Mouse (Mus musculus): ENCODE results near the gene Acoxl.

The Acoxl gene

DNA sequence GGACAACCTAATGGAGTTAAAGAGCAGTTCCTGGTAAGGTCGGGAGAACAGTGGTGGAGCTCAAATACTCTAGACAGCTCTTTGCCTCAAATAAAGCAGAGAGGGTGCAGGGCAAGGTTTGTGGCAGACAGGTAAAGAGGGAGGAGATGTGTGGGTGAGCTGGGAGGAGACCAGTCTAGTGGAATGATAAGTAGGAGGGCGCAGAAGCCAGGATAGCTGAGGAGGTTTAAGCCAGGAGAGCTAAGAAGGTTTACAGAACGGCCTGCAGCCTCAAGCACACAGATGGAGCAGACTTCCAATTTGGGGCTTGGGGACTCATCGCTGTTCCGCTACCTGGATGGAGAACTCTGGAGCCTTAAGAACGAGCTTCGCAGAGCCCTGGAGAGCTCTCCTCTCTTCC lies at the start of gene Acoxl:
Gene Acoxl, plus strand, starts transcription at position 301 of the 400 bp plus-strand sequence.
- no peak for DNase-seq (ENCODE audit: low spot score)

DNA sequence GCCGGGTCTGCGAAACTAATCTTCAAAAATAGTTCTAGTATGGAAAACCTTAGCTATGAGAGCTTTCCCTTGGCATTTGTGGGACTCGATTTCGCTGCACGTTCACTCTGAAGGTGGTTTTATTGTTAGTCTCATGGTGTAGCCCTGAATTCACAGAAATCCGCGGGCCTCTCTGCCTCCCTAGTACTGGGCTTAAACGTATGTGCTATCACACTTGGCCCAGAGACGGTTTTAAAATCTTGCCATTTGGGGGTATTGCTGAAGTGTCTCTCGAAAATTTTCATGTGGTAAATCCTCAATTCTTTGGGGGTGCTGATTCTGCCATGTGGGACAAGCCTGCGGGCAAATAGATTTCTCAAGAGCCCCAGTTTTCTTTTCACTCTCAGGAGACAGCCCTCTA lies 49.5 kb upstream of the Acoxl start:
- no peak for DNase-seq (ENCODE audit: low spot score)

DNA sequence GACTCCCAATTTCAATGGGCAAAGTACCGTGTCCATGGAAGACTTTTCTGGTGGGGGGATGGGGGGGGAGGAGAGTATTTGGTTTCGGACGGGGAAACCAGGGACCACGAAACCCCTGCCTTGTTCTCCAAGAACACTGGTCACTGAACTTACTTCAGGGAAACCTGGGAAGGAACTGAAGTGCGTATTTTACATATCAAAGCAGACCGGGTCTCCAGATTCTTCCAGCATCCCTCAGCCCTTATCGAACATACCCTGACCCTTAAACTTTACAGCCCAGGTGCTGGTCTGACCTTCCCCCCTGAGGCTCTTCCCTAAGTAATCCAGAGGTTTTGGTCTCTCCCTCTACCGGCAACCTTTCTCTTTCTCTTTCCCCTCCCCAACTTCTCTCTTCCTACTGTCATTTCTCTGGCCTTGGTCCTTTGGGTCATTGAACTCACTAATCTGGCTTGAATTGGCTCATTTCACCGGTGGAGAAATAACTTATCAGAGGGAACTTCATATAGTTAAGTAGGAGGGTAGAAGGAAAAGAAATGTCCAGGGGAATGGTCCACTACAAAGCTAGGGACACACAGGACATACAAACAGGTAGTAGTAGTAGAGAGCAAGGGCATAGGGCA lies 48.9 kb upstream of the Acoxl start:
- no peak for DNase-seq (ENCODE audit: low spot score)

DNA sequence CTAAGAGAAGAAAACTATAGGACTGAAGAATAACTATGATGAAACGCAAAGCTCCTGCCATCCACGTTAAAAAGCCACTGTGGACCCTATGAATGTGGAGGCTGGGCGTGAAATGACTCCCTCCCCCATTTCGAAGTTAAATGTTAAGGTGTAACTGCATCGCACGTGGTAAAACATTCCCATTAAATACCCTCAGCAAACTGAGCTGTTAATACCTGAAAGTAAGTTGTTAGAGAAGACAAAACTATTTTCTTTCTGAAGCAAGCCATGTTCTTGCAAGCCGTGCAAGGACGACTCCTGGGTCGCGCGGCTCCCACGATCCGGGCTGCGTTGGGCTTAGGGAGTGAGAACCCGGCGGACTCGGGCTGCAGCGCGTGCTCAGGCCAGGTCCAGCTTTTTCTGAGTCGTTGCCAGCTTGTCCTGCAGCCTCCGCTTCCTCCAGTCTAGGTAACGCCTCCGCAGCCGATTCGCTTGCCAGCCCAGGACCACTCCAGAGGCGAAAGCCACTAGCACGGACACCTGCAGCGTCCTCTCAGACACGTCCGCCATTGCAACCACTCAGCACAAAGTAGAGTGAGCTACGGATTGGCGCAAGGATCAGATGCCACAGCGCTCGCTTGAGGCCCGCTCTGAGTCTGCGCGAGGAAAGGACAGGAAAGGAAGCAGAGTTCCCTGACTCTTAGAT lies 46.6 kb upstream of the Acoxl start, which contains the start of gene Mtln:
Gene Mtln, minus strand, starts transcription at position 570 of the 685 bp plus-strand sequence.
- DNase-seq (ENCODE audit: low spot score), result peak; percentile 75

DNA sequence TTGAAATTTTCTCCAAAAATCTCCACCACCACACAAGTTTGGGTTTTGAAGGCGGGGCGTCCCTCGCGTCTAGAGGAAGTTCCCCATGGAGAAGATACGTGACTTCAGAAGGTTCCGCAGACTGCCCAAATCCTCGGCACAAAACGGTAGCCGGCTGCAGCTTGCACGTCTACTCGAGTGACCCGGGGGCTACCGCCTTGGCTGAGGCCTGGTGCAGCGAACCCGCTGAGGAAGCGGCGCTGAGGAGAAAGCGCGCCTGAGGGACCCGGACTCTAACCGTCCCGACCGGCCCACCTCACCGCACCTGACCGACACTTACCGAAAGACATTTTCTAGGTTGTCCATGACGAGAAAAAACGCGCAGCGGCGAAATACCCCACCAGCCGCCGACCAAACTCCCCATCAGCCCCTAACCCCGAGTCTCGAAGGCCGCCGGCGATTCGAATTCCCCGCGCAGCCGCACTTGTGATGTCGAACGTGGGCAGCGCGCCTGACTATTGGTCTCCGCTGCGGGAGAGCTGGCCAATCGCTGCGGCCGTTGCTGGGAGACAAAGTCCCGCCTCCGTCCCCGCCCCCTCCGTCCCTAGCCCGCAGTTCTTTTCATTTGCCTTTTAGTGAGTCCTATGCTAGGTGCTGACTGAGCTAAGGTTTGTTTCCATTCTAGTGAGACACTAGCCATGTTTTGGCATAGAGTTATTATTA lies 7.1 kb upstream of the Acoxl start, which contains the start of gene Bub1:
Gene Bub1, minus strand, starts transcription at position 465 of the 702 bp plus-strand sequence.
- peak; percentile 66 for DNase-seq (ENCODE audit: low spot score)

DNA sequence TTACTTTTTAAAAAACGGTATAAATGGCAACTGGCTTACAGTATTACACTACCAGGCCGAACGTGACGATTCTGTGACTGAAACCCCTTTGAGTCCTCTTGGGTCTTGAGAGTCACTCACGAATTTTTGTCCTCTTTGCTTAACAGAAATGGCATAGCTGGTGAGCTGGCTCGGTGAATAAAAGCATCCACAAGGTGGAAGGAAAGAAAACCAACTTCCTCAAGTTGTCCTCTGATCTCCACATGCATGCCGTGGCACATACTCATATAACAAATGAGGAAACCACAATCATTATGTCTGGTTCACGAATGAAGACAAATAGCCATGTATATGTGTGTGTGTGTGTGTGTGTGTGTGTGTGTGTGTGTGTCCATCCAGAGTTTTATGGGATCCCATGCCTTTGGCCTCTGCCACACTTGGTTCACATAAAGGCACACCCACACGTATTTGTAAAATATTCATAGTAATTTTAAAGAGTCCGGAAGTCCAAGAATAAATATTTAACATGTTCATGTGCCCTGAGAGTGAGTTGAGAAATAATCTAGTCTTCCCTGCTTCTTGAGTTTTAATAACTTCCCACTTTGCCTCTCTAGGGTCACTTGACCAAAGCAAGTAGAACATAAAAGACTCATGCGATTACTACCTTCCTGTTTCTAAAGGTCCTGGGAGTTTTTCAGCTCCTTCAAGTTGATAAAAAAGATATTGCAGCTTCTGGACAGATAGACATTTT lies 6.4 kb upstream of the Acoxl start:
- no peak for DNase-seq (ENCODE audit: low spot score)

DNA sequence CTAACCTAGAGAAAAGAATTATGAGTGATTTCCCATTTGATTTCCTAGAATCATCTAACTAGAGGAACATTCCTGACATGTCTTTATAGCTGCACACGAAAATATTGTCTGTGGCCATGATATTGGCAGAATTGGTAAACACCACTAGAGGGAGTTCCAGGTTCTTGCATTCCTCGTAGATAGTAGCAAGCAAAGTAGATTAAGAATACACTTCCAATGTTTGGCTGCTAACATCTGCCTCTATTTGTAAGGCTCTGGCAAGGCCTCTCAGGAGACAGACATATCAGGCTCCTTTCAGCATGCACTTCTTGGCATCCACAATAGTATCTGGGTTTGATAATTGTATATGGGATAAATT lies 5.9 kb upstream of the Acoxl start:
- DNase-seq (ENCODE audit: low spot score), result no peak

DNA sequence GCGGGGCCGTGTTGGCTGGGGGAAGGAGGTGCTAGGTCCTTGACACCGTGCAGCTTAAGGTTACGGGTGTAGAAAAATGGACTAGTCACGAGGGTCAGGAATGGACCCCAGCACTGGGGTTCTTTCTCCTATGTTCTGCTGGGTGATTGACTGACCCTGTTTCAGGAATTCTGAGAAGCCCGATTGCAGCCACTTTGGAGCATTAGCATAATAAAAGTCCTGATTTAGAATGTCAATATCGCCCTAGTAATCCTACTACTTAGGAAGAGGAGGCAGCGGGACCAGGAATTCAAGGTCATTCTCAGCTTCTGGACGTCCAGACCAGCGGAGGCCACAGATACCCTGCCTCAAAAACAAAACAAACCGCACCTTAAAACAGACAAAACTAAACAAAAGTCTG lies 749 bp downstream of the Acoxl start:
- DNase-seq (ENCODE audit: low spot score), result no peak

DNA sequence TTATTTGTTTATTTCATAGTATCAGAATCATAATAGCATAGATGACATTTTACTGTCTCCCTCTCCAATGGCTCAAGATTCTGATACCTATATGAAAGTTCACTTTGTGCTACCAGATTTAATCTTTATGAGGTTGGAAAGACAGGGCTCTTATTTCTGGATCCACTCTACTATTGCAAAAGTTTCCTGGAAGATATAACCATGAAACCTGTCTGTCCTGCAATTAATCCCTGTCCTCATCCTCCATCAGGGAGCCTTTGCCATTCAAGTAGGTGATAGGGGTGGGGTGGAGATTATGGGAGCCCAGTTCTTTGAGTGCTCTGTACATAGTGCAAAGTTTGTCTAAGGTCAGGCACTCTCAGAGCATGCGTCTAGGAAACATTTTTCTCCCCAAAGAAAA lies 2.7 kb downstream of the Acoxl start:
- DNase-seq (ENCODE audit: low spot score), result no peak

DNA sequence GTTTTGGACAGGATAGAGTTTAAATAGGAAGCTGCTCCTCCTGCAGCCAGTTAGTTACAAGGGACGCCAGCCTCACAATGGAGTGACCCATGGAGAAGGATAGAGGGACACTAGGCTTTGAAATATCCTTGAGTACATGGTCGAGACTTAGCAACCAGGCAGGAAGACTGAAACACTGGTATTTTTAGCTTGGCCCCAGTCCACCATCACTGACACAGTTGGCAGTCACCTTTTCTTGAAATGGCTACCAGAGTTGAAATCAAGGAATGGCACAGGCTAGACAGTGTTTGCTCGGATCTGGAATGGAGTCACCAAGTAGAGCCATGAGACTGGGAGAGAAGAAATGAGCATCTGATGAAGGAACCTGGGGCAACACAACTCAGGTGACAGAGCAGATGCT lies 3.7 kb downstream of the Acoxl start:
- no peak for DNase-seq (ENCODE audit: low spot score)

DNA sequence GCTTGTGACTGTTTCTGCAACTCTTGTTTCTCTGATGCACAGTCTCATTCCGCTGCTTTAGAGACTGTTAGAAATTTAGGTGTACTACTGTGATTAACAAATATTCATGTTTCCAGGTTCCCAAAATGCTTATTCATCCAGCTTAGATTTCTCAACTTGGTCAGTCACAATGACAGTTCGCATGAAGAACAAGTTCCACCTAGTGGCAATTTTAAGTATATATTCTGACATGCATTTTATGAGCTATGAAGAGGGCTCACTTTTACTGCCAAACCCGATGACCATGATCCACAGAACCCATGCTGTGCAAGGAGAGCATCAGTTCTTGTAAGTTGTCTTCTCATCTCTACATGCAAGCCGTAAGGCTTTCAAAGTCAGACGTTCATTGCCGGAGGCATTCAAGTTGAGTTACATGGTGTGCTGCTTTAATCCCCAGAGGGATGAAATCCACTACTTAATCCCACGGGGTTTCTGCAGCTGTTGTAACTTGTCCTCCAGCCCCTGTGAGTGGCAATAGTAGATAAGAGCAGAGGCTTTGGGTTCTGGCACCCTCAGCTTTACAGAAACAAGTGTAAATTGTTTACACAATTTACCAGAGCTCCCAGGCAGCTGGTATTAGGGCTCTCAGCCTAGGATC lies 6.8 kb downstream of the Acoxl start:
- no peak for DNase-seq (ENCODE audit: low spot score)

DNA sequence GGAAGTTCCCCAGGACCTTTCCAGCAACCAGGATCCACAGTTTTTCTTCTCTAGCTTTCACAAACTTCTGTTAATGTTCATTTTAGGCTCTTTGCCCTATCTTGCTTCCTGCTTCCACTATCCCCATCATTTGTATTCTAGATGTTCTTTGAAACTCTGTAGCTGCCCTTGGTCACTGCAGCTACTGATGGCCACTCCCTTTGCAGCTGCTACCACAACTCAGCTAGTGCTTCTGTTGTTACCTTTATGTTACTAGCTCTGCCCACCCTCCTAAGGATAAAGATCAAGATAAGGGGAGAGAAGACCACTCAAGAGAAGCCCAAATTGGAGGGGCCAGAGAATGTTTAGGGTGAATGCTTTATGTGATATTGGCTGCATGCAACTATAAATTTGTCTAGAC lies 7.3 kb downstream of the Acoxl start:
- DNase-seq (ENCODE audit: low spot score), result no peak

DNA sequence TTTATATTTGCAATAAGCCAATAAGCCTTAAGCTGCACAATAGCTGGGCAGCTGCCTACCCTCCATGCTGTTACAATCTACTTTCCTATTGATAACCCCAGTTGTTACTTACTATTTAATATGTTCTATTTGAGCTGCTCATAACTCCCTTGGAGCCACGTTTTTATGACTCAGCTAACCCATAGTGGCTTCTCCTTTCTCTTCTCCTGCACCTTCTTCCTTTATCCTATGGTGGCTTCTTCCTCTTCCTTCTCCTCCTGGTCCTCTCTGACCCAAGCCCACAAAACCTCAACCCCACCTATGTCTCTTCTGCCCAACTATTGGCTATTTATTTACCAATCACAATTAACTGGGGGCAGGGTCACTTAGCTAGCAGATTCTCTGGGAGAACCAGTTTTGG lies 7.9 kb downstream of the Acoxl start:
- no peak for DNase-seq (ENCODE audit: low spot score)

DNA sequence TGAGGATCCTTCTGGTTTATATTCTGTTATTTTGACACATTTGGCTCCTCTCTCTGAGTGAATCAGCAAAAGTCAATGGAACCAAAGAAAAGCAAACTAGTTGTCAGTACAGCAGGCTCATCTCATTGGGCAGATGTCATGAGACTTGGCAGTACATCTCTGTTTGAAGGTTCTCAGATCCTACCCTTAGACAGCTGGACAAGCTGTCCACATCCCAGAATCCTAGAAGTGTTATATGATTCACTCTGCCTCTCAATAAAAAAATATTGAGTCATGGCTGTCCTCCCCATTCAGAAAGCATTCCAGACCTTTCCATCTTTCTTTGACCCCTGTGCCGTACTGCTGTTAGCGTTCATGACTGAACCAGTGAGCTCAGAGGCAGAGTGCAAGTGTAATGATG lies 11.7 kb downstream of the Acoxl start:
- no peak for DNase-seq (ENCODE audit: low spot score)

DNA sequence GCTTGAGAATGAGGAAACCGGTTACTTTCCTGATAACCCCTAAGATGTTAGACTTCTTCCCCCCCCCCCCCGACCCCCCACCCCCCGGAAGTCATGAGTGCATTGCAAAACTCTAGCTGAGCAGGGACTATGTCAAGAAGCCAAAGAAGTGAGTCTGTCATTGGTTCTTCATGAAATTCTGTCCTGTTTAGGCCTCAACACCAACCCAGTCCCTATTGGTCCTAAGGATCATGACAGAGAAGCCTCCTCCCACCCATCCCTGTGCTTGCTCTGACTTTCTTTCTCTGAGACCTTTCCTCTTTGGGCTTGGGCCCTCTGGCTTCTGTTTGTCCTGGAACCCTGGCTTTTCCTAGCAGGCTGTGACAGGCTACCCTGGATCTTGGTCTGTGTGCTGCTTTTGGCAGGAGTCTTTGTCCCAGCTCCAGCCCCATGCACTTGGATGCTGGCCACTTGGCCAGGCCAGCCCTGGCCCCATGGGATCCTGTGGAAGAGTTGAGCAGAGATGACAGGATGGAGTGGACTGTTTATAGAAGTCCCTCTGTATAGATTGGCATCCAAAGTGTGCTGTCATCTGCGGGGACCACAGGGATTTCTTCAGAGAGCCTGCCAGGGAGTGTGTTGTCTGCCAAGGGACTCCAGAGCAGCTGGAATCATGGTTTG lies 15.8 kb downstream of the Acoxl start:
- DNase-seq (ENCODE audit: low spot score), result no peak

DNA sequence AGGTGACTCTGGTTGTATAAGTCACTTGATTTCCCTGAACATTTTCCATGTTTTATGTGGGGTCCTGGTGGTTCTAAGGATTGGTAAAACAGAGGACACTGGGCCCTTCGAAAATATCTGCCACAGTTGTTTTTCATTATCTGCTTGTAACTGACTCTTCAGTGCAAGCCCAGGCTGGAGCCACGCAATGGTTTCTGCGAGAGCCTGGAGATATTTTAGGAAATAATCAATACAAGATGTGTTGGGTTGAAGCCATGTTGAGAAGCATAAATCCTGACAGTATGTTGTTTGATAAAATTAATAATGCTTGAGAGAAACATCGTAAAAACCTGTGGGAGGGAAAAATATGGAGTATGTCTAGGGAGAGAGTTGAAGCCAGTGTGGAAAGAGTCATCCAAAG lies 25.7 kb downstream of the Acoxl start:
- DNase-seq (ENCODE audit: low spot score), result no peak

DNA sequence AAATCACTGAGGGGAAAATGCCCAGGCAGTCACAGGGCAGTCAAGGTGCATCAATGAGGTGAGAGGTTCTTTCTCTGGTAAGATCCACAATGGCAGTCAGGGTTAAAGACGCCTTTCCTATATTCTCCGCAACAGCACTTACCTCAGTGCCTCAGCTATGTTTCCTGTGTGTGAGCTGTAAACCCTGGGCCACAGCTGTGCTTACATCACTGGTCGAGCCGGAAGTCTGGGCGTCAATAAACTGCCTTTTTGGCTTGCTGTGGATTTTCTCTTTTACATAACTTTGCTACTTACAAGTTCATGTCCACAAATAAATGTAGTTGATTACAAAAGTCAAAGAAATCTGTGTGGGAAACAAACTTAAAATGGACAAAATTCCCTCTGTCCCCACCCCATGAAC lies 42.4 kb downstream of the Acoxl start:
- DNase-seq (ENCODE audit: low spot score), result no peak

DNA sequence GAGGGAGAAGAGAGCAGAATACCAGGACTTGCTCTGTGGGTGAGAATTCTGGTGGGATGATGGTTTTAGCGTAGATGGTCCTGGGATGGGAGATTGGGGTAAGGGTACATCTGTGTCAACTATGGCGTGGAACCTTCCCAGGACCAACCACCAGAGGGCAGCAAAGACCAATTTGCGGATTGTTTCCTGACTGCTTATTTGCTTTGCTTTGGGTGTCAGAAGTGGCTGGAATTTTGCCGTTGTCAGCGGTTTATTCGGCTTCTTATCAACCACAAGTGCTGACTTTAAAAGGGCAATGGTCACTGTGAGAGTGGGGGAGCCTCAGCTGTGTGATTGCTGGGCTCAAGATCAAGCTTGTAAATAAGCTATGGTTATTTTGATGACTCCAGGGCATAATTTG lies 50.8 kb downstream of the Acoxl start:
- peak; percentile 87 for DNase-seq (ENCODE audit: low spot score)

DNA sequence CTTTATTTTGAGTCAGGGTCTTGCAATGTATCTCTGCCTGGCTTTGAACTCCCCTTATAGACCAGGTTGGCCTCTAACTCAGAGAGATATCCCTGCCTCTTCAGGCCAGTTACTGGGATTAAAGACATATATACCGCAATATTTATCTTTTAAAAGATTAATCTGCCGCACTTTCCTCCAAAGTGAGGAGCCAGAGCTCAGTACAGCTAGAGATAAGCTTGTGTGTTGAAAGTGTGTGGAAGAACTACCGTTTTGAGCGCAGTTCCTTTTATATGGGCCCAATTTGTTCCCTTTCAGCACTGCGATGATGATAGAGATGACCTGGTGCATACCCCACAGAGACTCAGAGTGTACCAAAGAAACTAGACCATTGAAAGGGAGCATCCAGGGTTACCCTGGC lies 51.3 kb downstream of the Acoxl start:
- DNase-seq (ENCODE audit: low spot score), result no peak

DNA sequence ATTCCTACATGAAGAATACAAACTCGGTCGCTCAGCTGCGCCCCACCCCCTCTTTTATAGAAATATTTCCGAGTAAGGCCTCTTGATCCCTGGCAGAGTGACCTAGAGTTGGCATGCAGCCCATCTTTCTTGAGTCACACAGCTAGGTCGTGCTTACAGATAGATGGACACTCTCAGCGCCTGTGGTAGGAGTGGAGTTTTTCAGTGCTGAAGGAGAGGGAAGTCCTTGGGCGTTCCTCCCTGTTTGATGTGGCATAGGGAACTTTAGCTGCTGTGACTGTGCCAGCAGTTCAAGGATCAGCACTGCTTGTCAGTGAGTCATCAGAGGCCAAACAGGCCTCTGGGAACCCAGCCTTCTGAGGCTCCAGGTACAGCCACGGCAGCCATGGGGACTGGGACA lies 51.9 kb downstream of the Acoxl start:
- DNase-seq (ENCODE audit: low spot score), result no peak

DNA sequence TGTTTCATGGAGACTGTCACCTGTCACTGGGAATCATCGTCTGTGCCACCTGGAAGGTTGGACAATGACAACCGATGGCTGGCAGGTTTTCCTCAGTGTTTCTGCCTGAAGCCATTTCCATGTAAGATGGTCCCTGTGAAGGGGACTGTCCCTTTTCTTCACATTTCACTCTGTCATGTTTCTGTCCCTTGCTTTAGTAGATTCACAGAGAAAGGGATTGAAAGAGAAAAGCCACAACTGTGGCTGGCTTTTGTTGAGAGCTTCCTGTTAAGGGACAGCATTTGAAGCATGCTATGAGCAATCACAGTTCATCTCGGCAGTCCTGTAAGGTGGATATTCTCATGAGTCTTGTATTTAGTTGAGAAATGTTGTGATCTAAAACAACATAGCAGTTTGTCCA lies 52.4 kb downstream of the Acoxl start:
- no peak for DNase-seq (ENCODE audit: low spot score)

DNA sequence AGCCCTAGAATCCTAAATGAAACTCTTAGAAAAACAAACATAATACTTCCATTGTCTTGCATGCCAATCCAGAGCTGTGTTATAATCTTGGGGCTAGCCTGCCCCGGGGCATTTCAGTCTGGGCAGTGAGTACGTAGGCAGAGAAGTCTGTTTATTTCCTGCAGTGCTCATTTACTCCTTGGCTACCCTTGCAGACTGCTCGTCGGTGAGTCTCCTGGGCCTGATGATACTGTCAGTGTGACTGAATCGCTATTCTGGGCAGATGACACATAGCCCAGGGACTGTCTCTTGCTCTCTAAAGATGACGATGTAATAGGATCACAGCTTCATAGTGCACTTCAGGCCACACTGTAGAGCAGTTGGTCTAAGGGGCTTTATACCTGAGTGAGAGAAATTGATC lies 56.2 kb downstream of the Acoxl start:
- no peak for DNase-seq (ENCODE audit: low spot score)
